Mouse (Mus musculus) layer of hippocampus, postnatal 14 days (tissue): ENCODE data around the gene Hacl1. TPM values are rescaled to one million over a fixed set of nuclear protein-coding genes. Genes with fewer than 3 reads are reported as not detected.
A peak's percentile ranks its signal among the peaks of the same experiment; 100 is the strongest.

ENCODE experiments used
- DNase-seq, 2 experiments: peaks; one replicate each; pipeline ENCODE4 v3.0.0; 2021 to 2022; ENCODE audit warnings: low spot score in 2 of 2, mixed read lengths in 1 of 2
- long read RNA-seq, 2 experiments: library from polyadenylated mRNA; stranded (forward); transcript quantifications; one replicate each; pipeline ENCODE4 v2.0.0; 2021
- total RNA-seq, 2 experiments: library from RNA; stranded (reverse); gene quantifications; 2 replicates each; pipeline ENCODE4 v1.2.3; 2021

Gene Hacl1
- 1 to 10 TPM; 7.7 to 9.9 TPM for total RNA-seq
- long read RNA-seq, experiment 1, transcript Hacl1-201 (17 exons, 2,644 nt): major isoform, 7 of 7 reads
- long read RNA-seq, experiment 1, partial matches to known transcripts: 0 of 7 reads
- long read RNA-seq, experiment 1, other reads (novel, unspliced or antisense): 0 of 7 reads
- long read RNA-seq, experiment 2, transcript Hacl1-201 (17 exons, 2,644 nt): major isoform, 11 of 12 reads
- long read RNA-seq, experiment 2, partial matches to known transcripts: 0 of 12 reads
- long read RNA-seq, experiment 2, other reads (novel, unspliced or antisense): 1 of 12 reads

GRCm38 (mm10) chr14:31640890-31641505 is at the start of gene Hacl1, which contains the start of gene Btd:
TSS of gene Hacl1 (minus strand) at chr14:31641286.
TSS of gene Btd (plus strand) at chr14:31641028.
- peak; percentile 91 to 92 for DNase-seq

GRCm38 (mm10) chr14:31686231-31686630 is 45.1 kb upstream of the Hacl1 start:
- DNase-seq: no peak

- no peak for DNase-seq
Observed at GRCm38 (mm10) chr14:31685680-31686079, 44.6 kb upstream of the Hacl1 start.

- no peak for DNase-seq
Observed at GRCm38 (mm10) chr14:31684343-31685040, 43.4 kb upstream of the Hacl1 start.

- no peak for DNase-seq
Observed at GRCm38 (mm10) chr14:31683610-31684009, 42.5 kb upstream of the Hacl1 start.

GRCm38 (mm10) chr14:31681931-31682555 is 41.0 kb upstream of the Hacl1 start:
- no peak for DNase-seq

- no peak for DNase-seq
Observed at GRCm38 (mm10) chr14:31681291-31681690, 40.2 kb upstream of the Hacl1 start.

GRCm38 (mm10) chr14:31680656-31681055 is 39.6 kb upstream of the Hacl1 start:
- no peak for DNase-seq

- no peak for DNase-seq
Observed at GRCm38 (mm10) chr14:31671635-31672320, 30.7 kb upstream of the Hacl1 start.

GRCm38 (mm10) chr14:31669642-31670490 is 28.8 kb upstream of the Hacl1 start:
- peak in 1 of 2 experiments; percentile 58 for DNase-seq

- peak in 1 of 2 experiments; percentile 60 for DNase-seq
Observed at GRCm38 (mm10) chr14:31669161-31669611, 28.1 kb upstream of the Hacl1 start.

GRCm38 (mm10) chr14:31668326-31668725 is 27.2 kb upstream of the Hacl1 start:
- no peak for DNase-seq

- DNase-seq: no peak
Observed at GRCm38 (mm10) chr14:31667741-31668140, 26.7 kb upstream of the Hacl1 start.

GRCm38 (mm10) chr14:31666931-31667705 is 26.0 kb upstream of the Hacl1 start:
- no peak for DNase-seq

- no peak for DNase-seq
Observed at GRCm38 (mm10) chr14:31665566-31665940, 24.5 kb upstream of the Hacl1 start.

- DNase-seq: no peak
Observed at GRCm38 (mm10) chr14:31664903-31665565, 23.9 kb upstream of the Hacl1 start.

GRCm38 (mm10) chr14:31664100-31664902 is 23.2 kb upstream of the Hacl1 start:
- peak in 1 of 2 experiments; percentile 61 for DNase-seq
